Comparison of ENCODE assay signal across 7 mouse cellular contexts in genomic region chr15:96797615-96798270, GRCm38 (mm10).
DNase-seq lines count a peak whose midpoint lies in the region; ATAC-seq and TF ChIP-seq lines count a peak whose summit lies in the region.

No protein-coding gene starts in this region.

- H3K27me3 ChIP-seq in heart, embryonic 14.5 days (ENCODE audit: control insufficient read depth, insufficient read depth, low read length): no peaks in the 10 kb centered on the region

- no peak overlapping the region for H3K4me3 ChIP-seq in bone marrow macrophage, adult 2 months (ENCODE audit: insufficient read depth, low read length)
- H3K4me3 ChIP-seq in heart, embryonic 14.5 days (ENCODE audit: control insufficient read depth in 1 of 2, insufficient read depth in 1 of 2, low read depth in 1 of 2, low read length in 2 of 2): no peak overlapping the region

- H3K27ac ChIP-seq in bone marrow macrophage, adult 2 months (ENCODE audit: insufficient read depth, low read depth, low read length): 0 out of 2 replicates have a peak overlapping the region, but pooled peaks have one; percentile 28
- peak overlapping the region; percentile 66 to 81 for H3K27ac ChIP-seq in heart, embryonic 14.5 days (replicated peaks in 1 of 2; ENCODE audit: control insufficient read depth in 1 of 2, insufficient read depth in 1 of 2, low read depth in 2 of 2, low read length in 2 of 2)

- TF ChIP-seq CTCF in bone marrow macrophage, adult 2 months (IDR thresholded peaks at IDR 0.05; ENCODE audit: low read depth, low read length): no peak

- TF ChIP-seq POLR2A in bone marrow macrophage, adult 2 months (IDR thresholded peaks at IDR 0.05; ENCODE audit: borderline replicate concordance, low read depth, low read length): no peak

- H3K4me2 ChIP-seq in heart, embryonic 14.5 days (ENCODE audit: low read length): no peak overlapping the region

- H3K9me3 ChIP-seq in heart, embryonic 14.5 days (ENCODE audit: control insufficient read depth, low read length): no peaks in the 10 kb centered on the region

- ATAC-seq in heart, embryonic 14.5 days (ENCODE audit: insufficient number of reproducible peaks, insufficient read depth, low FRiP score, low read depth): no peak
- ATAC-seq in erythroid progenitor cell, adult 5-6 weeks (replicated peaks; ENCODE audit: low FRiP score, poor library complexity, severe bottlenecking): no peak

- WGBS in heart, embryonic 14.5 days: 30% methylated on average over 4 of the region's 4 CpGs

- H3K36me3 ChIP-seq in heart, embryonic 14.5 days (ENCODE audit: control insufficient read depth, insufficient read depth, low read length): no peaks in the 10 kb centered on the region

- DNase-seq in left cerebral cortex, postnatal 14 days (ENCODE audit: low spot score in 2 of 2): peak; percentile 39 to 71
- DNase-seq in left cerebral cortex, adult 9 months (ENCODE audit: low spot score in 2 of 2): no peak
- peak; percentile 21 for DNase-seq in lung, postnatal 14 days
- DNase-seq in gastrocnemius, postnatal 25 days: no peak

- H3K4me1 ChIP-seq in bone marrow macrophage, adult 2 months (ENCODE audit: control insufficient read depth, insufficient read depth, low read length): peaks cover 36% of the 10 kb centered on the region
- peaks cover 24 to 41% of the 10 kb centered on the region in 2 experiments for H3K4me1 ChIP-seq in heart, embryonic 14.5 days (ENCODE audit: control insufficient read depth in 2 of 2, insufficient read depth in 2 of 2, low read length in 2 of 2)

- intact Hi-C loops in left cerebral cortex, postnatal 14 days (cut with DNase I): no loop called here

- no peak overlapping the region for H3K9ac ChIP-seq in heart, embryonic 14.5 days (ENCODE audit: low read length)

Comparison
In these comparisons a context has a peak if more than half of its experiments do, and no peak if none do; other contexts are left out.
1. DNase-seq: peak in left cerebral cortex, postnatal 14 days (2 of 2) and lung, postnatal 14 days (single experiment); none in left cerebral cortex, adult 9 months (0 of 2) and gastrocnemius, postnatal 25 days (single experiment).